Mouse (Mus musculus): Measurements from ENCODE around the gene Cab39.

Cab39 gene

GRCm38 (mm10) chr1:85793208-85794105 lies at the start of gene Cab39:
Gene Cab39 (plus strand): TSS chr1:85793441.
- peak; percentile 89 for DNase-seq (ENCODE audit: low read depth, low spot score)

GRCm38 (mm10) chr1:85744539-85744938 lies 48.7 kb upstream of the Cab39 start:
- no peak for DNase-seq (ENCODE audit: low read depth, low spot score)

GRCm38 (mm10) chr1:85746511-85746910 lies 46.7 kb upstream of the Cab39 start:
- no peak for DNase-seq (ENCODE audit: low read depth, low spot score)

GRCm38 (mm10) chr1:85749829-85750228 lies 43.4 kb upstream of the Cab39 start:
- no peak for DNase-seq (ENCODE audit: low read depth, low spot score)

- no peak for DNase-seq (ENCODE audit: low read depth, low spot score)
These were observed 42.6 kb upstream of the Cab39 start for GRCm38 (mm10) chr1:85750650-85751049.

- no peak for DNase-seq (ENCODE audit: low read depth, low spot score)
These were observed 41.7 kb upstream of the Cab39 start for GRCm38 (mm10) chr1:85751494-85751893.

GRCm38 (mm10) chr1:85751932-85752680 lies 41.1 kb upstream of the Cab39 start:
- no peak for DNase-seq (ENCODE audit: low read depth, low spot score)

- no peak for DNase-seq (ENCODE audit: low read depth, low spot score)
These were observed 35.6 kb upstream of the Cab39 start for GRCm38 (mm10) chr1:85757531-85758230.

GRCm38 (mm10) chr1:85758231-85758968 lies 34.8 kb upstream of the Cab39 start:
- DNase-seq (ENCODE audit: low read depth, low spot score): no peak

- no peak for DNase-seq (ENCODE audit: low read depth, low spot score)
These were observed 34.3 kb upstream of the Cab39 start for GRCm38 (mm10) chr1:85758969-85759293.

- no peak for DNase-seq (ENCODE audit: low read depth, low spot score)
These were observed 31.6 kb upstream of the Cab39 start for GRCm38 (mm10) chr1:85761665-85762064.

GRCm38 (mm10) chr1:85763386-85763785 lies 29.9 kb upstream of the Cab39 start:
- DNase-seq (ENCODE audit: low read depth, low spot score): no peak

- DNase-seq (ENCODE audit: low read depth, low spot score): no peak
These were observed 28.9 kb upstream of the Cab39 start for GRCm38 (mm10) chr1:85764291-85764690.

GRCm38 (mm10) chr1:85766120-85766519 lies 27.1 kb upstream of the Cab39 start:
- no peak for DNase-seq (ENCODE audit: low read depth, low spot score)

GRCm38 (mm10) chr1:85767754-85768153 lies 25.5 kb upstream of the Cab39 start:
- DNase-seq (ENCODE audit: low read depth, low spot score): no peak

GRCm38 (mm10) chr1:85771976-85772375 lies 21.3 kb upstream of the Cab39 start:
- no peak for DNase-seq (ENCODE audit: low read depth, low spot score)

GRCm38 (mm10) chr1:85775136-85775535 lies 18.1 kb upstream of the Cab39 start:
- no peak for DNase-seq (ENCODE audit: low read depth, low spot score)

GRCm38 (mm10) chr1:85776154-85776553 lies 17.1 kb upstream of the Cab39 start:
- no peak for DNase-seq (ENCODE audit: low read depth, low spot score)

GRCm38 (mm10) chr1:85778436-85778835 lies 14.8 kb upstream of the Cab39 start, which contains the start of gene A630001G21Rik:
Gene A630001G21Rik (minus strand): TSS chr1:85778643.
- no peak for DNase-seq (ENCODE audit: low read depth, low spot score)

- DNase-seq (ENCODE audit: low read depth, low spot score): no peak
These were observed 14.2 kb upstream of the Cab39 start for GRCm38 (mm10) chr1:85779012-85779411.

GRCm38 (mm10) chr1:85779428-85780180 lies 13.6 kb upstream of the Cab39 start:
- DNase-seq (ENCODE audit: low read depth, low spot score): no peak

Data from forelimb bud, embryonic 11.5 days (tissue).